Mouse (Mus musculus) lung, postnatal 0 days (tissue): ENCODE measurements around the gene Drc7.

Source experiments
- CTCF ChIP-seq: IDR thresholded peaks from 2 replicates; pipeline ENCODE4 v1.5.1; 2016; ENCODE audit warnings: antibody characterized with exemption, mild to moderate bottlenecking
- EP300 ChIP-seq: IDR thresholded peaks from 2 replicates; pipeline ENCODE4 v1.6.1; 2016; ENCODE audit warnings: antibody characterized with exemption, mild to moderate bottlenecking, control low read depth

GRCm38 (mm10) chr8:95085432-95086141 is 30.7 kb downstream of the Drc7 start:
- TF ChIP-seq CTCF (no peak), EP300 (no peak)
